Mouse (Mus musculus): ENCODE data around the gene Prkar2b.

The Prkar2b gene

GRCm38 (mm10) chr12:31917245-31917644 lies 143.9 kb downstream of the Prkar2b start:
- DNase-seq, result peak; percentile 12 to 34

GRCm38 (mm10) chr12:31916691-31917090 lies 144.4 kb downstream of the Prkar2b start:
- DNase-seq, result no peak

DNA sequence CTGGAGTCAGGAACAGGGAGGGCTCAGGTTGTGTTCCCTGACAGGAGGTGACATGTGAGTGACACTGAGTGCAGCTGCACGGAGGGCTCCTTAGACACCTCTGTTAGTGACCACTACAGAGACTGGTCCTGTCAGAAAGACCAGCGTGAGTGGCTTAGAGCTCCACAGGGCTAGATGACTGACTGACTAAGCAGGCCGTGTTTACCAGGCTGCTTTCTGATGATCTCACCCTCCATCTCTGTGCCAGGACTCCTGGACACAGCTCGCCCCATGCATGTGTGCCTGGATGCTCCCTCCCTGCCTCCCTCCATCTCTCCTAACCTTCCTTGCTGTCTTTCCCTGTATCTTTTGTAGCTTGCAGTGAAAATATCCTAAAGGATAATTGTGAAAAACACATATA lies 147.5 kb downstream of the Prkar2b start:
- peak in 1 of 2 experiments; percentile 35 for DNase-seq

- DNase-seq, result peak in 1 of 2 experiments; percentile 25
These were observed 148.0 kb downstream of the Prkar2b start for GRCm38 (mm10) chr12:31912966-31913551.
